Mouse (Mus musculus) forebrain, embryonic 16.5 days (tissue): ENCODE results near the gene Edf1. TPM values are rescaled to one million over a fixed set of nuclear protein-coding genes. Genes with fewer than 3 reads are reported as not detected.
A peak's percentile ranks its signal among the peaks of the same experiment; 100 is the strongest.

Experiments
- ATAC-seq: fragments of 200-750 bp; cut with Nextera tagmentation; 2 replicates; pipeline ENCODE4 v1.8.0; 2017; ENCODE audit warnings: mild to moderate bottlenecking, moderate library complexity
- H3K27ac ChIP-seq: fragments of 300-500 bp; sonication (generic); 2 replicates; pipeline ENCODE4 v1.5.1; 2014; ENCODE audit warnings: low read length, control low read depth
- H3K27me3 ChIP-seq: fragments of 300-500 bp; sonication (generic); replicated peaks from 2 replicates; pipeline ENCODE4 v1.6.1; 2014; ENCODE audit warnings: low read length; ENCODE audit not compliant: control insufficient read depth, insufficient read depth
- H3K36me3 ChIP-seq: fragments of 300-500 bp; sonication (generic); 2 replicates; pipeline ENCODE4 v1.6.1; 2014; ENCODE audit not compliant: control insufficient read depth, insufficient read depth
- H3K4me1 ChIP-seq: fragments of 300-500 bp; sonication (generic); replicated peaks from 2 replicates; pipeline ENCODE4 v1.6.1; 2014; ENCODE audit warnings: low read length; ENCODE audit not compliant: control insufficient read depth, insufficient read depth
- H3K4me2 ChIP-seq: fragments of 300-500 bp; sonication (generic); 2 replicates; pipeline ENCODE4 v1.6.1; 2014; ENCODE audit warnings: mild to moderate bottlenecking, low read length, control low read depth
- H3K4me3 ChIP-seq: fragments of 300-500 bp; sonication (generic); replicated peaks from 2 replicates; pipeline ENCODE4 v1.5.1; 2014; ENCODE audit warnings: mild to moderate bottlenecking, low read length, control low read depth
- H3K9ac ChIP-seq: fragments of 300-500 bp; sonication (generic); replicated peaks from 2 replicates; pipeline ENCODE4 v1.6.1; 2014; ENCODE audit warnings: low read depth, low read length, control low read depth
- H3K9me3 ChIP-seq: fragments of 300-500 bp; sonication (generic); 2 replicates; pipeline ENCODE4 v1.6.1; 2016; ENCODE audit warnings: low read length; ENCODE audit not compliant: control insufficient read depth
- WGBS: fragments of 180-500 bp; shearing (Covaris S2); extraction: QIAGEN DNeasy Blood & Tissue Kit; methylation state at CpG from one replicate; pipeline ENCODE4 v1.1.7; 2014; 5-methylcytosine and 5-hydroxymethylcytosine counted together
- polyA plus RNA-seq: library from polyadenylated mRNA; unstranded; fragments of >200 nt; fragmentation: Nextera tagmentation; extraction: Ambion mirVana; gene quantifications from 2 replicates; pipeline ENCODE4 v1.2.1, GENCODE M21; 2015

Edf1 gene
- 327 and 359 TPM in 2 replicates for polyA plus RNA-seq

DNA sequence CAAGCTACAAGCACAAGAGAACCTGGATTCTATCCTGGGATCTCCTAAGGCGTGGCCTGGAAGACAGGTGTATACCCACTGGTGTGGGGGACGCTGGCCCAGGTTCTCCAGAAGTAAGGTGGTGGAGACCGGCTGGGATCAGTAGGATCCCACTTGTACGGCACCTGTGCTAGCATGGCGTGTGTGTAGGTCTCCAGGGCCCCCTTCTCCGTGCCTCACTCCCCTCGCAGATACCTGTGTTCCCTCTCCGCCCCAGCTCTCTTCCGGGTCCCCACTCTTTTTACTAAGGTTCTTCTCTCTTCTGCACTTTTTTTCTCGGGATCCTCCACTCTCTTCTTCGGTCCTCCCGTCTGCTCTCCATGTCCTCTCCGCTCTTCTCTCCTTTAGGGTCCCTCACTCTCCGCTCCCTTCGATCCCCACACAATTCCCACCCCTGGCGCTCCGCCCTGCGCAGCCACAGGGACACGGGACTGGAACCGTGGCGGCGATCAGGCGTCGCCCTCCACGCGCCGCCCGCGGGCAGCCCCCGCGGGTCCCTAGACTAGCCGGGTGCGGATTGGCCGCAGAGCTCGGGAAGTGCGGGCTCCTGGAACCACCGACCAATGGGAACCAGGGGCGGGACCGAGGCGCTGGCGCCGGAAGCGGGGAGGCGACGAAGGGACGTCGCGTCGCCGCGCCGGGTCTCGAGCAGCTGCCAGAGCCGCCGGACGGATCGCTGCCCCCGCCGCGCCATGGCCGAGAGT is at the start of gene Edf1:
Gene Edf1 (plus strand): TSS at position 627 of the 743 bp plus-strand sequence.
- Histone ChIP-seq H3K36me3 (peaks cover 16% of the 10 kb centered on the region), H3K9ac (peak within 1 kb of the TSS; percentile 90), H3K27ac (peak within 1 kb of the TSS; percentile 68), H3K4me2 (peak within 1 kb of the TSS; percentile 93), H3K27me3 (no peaks in the 10 kb centered on the region), H3K9me3 (no peaks in the 10 kb centered on the region), H3K4me1 (peaks cover 19% of the 10 kb centered on the region), H3K4me3 (peak within 1 kb of the TSS; percentile 96)
- peak; percentile 100 for ATAC-seq
- under 1% methylated on average over 61 of the region's 61 CpGs for WGBS

- H3K4me1 ChIP-seq = no peaks in the 10 kb centered on the region
- peaks cover 2% of the 10 kb centered on the region for H3K36me3 ChIP-seq
- no peak overlapping the region for H3K9ac ChIP-seq
- H3K9me3 ChIP-seq = no peaks in the 10 kb centered on the region
- no peak overlapping the region for H3K4me2 ChIP-seq
- no peak overlapping the region for H3K4me3 ChIP-seq
- 71% methylated on average over 3 of the region's 3 CpGs for WGBS
- H3K27me3 ChIP-seq = no peaks in the 10 kb centered on the region
- H3K27ac ChIP-seq = no peak overlapping the region
- no peak for ATAC-seq
These were observed 47.7 kb upstream of the Edf1 start for GRCm38 (mm10) chr2:25509912-25510311.

- Histone ChIP-seq H3K9ac (no peak overlapping the region), H3K27me3 (no peaks in the 10 kb centered on the region)
- 93% methylated on average over 9 of the region's 9 CpGs for WGBS
These were observed 30.9 kb upstream of the Edf1 start for GRCm38 (mm10) chr2:25526510-25527302.

GRCm38 (mm10) chr2:25533707-25534106 is 23.9 kb upstream of the Edf1 start:
- no peak for ATAC-seq
- Histone ChIP-seq H3K4me2 (no peak overlapping the region), H3K27me3 (no peaks in the 10 kb centered on the region), H3K9ac (no peak overlapping the region), H3K27ac (no peak overlapping the region), H3K9me3 (no peaks in the 10 kb centered on the region), H3K4me3 (no peak overlapping the region), H3K36me3 (peaks cover 9% of the 10 kb centered on the region), H3K4me1 (no peaks in the 10 kb centered on the region)
- WGBS = 95% methylated on average over 2 of the region's 2 CpGs

More at GRCm38 (mm10) chr2:25526510-25527302, 30.9 kb upstream of the Edf1 start:
- H3K4me3 ChIP-seq = no peak overlapping the region
- H3K36me3 ChIP-seq = peaks cover 24% of the 10 kb centered on the region
- no peak for ATAC-seq
- no peaks in the 10 kb centered on the region for H3K4me1 ChIP-seq
- H3K4me2 ChIP-seq = no peak overlapping the region
- H3K27ac ChIP-seq = no peak overlapping the region
- no peaks in the 10 kb centered on the region for H3K9me3 ChIP-seq

DNA sequence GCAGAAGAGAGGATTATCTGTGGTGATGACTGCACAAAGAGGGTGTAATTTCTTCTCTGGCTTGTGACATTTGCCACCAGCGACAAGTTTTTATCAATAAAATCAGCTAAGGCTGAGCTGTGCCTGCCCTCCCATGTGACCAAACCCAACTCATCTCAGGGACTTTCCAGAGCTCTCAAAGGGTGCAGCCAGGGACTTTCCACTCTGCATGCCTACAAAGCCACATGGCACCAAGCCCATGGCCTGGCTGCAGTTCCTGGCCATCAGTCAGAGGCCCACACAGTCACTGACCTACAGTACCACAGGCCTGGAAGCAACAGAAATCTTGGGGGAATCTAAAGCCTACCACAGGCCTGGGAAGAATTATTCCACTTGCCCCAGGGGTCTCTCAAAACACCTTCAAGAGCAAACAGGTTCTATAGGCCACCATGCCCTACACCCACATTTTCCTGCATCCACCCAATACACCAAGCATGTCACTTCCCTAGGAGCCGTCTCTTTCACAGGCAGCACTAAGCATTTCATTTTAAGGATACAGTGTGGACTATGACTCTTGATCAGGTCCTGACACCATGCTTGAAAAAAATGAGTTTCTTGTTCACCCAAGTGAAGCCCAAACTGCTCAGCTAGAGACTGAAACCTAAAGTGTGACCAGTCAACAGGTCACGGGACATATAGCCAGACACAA is 23.3 kb upstream of the Edf1 start:
- WGBS = 93% methylated on average over 3 of the region's 3 CpGs
- Histone ChIP-seq H3K4me3 (no peak overlapping the region), H3K4me1 (no peaks in the 10 kb centered on the region), H3K27me3 (no peaks in the 10 kb centered on the region), H3K9me3 (no peaks in the 10 kb centered on the region), H3K36me3 (peaks cover 9% of the 10 kb centered on the region), H3K27ac (no peak overlapping the region), H3K4me2 (no peak overlapping the region), H3K9ac (no peak overlapping the region)
- no peak for ATAC-seq

- Histone ChIP-seq H3K36me3 (peaks cover 8% of the 10 kb centered on the region), H3K9ac (no peak overlapping the region), H3K27me3 (no peaks in the 10 kb centered on the region), H3K4me3 (no peak overlapping the region), H3K4me2 (no peak overlapping the region), H3K27ac (no peak overlapping the region), H3K9me3 (no peaks in the 10 kb centered on the region), H3K4me1 (no peaks in the 10 kb centered on the region)
- no peak for ATAC-seq
- 98% methylated on average over 2 of the region's 2 CpGs for WGBS
These were observed 22.8 kb upstream of the Edf1 start for GRCm38 (mm10) chr2:25534866-25535182.

DNA sequence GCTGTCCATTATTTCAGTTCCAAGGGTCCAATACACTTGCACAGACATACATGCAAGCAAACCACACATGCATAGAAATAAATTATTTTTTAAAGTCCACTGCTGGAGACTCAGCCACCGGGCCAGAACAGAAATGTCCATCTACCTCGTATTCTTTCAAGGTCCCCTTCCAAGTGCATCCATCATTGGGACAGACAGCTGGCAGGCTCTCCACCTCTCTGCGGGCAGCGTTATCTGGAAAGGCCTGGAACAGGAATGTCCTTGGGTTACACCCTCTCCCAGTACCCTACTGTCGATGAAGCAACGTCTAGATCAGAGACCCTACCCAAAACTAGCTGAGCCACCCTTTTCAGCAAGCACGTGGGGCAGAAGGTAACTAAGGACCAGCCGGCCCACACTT is 21.1 kb upstream of the Edf1 start:
- Histone ChIP-seq H3K27ac (no peak overlapping the region), H3K4me2 (no peak overlapping the region), H3K9me3 (no peaks in the 10 kb centered on the region), H3K4me1 (no peaks in the 10 kb centered on the region), H3K4me3 (no peak overlapping the region), H3K27me3 (no peaks in the 10 kb centered on the region), H3K36me3 (peaks cover 4% of the 10 kb centered on the region), H3K9ac (no peak overlapping the region)
- no peak for ATAC-seq
- WGBS = 93% methylated on average over 8 of the region's 8 CpGs

GRCm38 (mm10) chr2:25540541-25540948 is 17.1 kb upstream of the Edf1 start:
- Histone ChIP-seq H3K27ac (no peak overlapping the region), H3K4me2 (no peak overlapping the region), H3K9me3 (no peaks in the 10 kb centered on the region), H3K4me1 (no peaks in the 10 kb centered on the region; the same call in 1 of the 2 replicates), H3K36me3 (peaks cover 4% of the 10 kb centered on the region), H3K9ac (no peak overlapping the region), H3K4me3 (no peak overlapping the region), H3K27me3 (no peaks in the 10 kb centered on the region)
- WGBS = 95% methylated on average over 4 of the region's 4 CpGs
- ATAC-seq = no peak
